In genomic region chr2:180711527-180711926, GRCm38 (mm10) we compare ENCODE assay signal across 10 mouse cellular contexts. TPM values are rescaled to one million over a fixed set of nuclear protein-coding genes. Genes with fewer than 3 reads are reported as not detected.
DNase-seq lines count a peak whose midpoint lies in the region; ATAC-seq and TF ChIP-seq lines count a peak whose summit lies in the region.
"Had no signal": no experiment of that assay in that cellular context is flagged by ENCODE, and none has a peak within 500 bp of the region (broad histone marks: within the 10 kb centered on the region; RNA-seq: fewer than 3 reads in every experiment).

No protein-coding gene starts in this region.

- TF ChIP-seq POLR2A in kidney, adult 2 months (IDR thresholded peaks at IDR 0.05; ENCODE audit: low read depth, low read length) = no peak

- no peaks in the 10 kb centered on the region for H3K9me3 ChIP-seq in lung, embryonic 16.5 days (ENCODE audit: control insufficient read depth, low read length)
- H3K9me3 ChIP-seq in embryonic facial prominence, embryonic 15.5 days (replicated peaks) = no peaks in the 10 kb centered on the region
- no peaks in the 10 kb centered on the region for H3K9me3 ChIP-seq in limb, embryonic 11.5 days (ENCODE audit: control insufficient read depth, low read length)
- no peaks in the 10 kb centered on the region for H3K9me3 ChIP-seq in stomach, embryonic 14.5 days (ENCODE audit: control insufficient read depth, low read depth, low read length)

- H3K27me3 ChIP-seq in lung, embryonic 16.5 days (ENCODE audit: control insufficient read depth, insufficient read depth, low read depth, low read length) = no peaks in the 10 kb centered on the region
- H3K27me3 ChIP-seq in embryonic facial prominence, embryonic 15.5 days = no peaks in the 10 kb centered on the region
- no peaks in the 10 kb centered on the region for H3K27me3 ChIP-seq in limb, embryonic 11.5 days (ENCODE audit: control insufficient read depth, insufficient read depth, low read length)
- H3K27me3 ChIP-seq in stomach, embryonic 14.5 days (ENCODE audit: control insufficient read depth, insufficient read depth, low read length) = no peaks in the 10 kb centered on the region
- H3K27me3 ChIP-seq in kidney, adult 2 months (replicated peaks; ENCODE audit: control insufficient read depth, insufficient read depth, low read length) = no peaks in the 10 kb centered on the region

- TF ChIP-seq CTCF in kidney, adult 2 months (conservative IDR thresholded peaks at IDR 0.05; ENCODE audit: insufficient read depth, insufficient read length, low read depth, low read length) = no peak

- H3K4me3 ChIP-seq in lung, embryonic 16.5 days (ENCODE audit: low read length) = peak overlapping the region; percentile 98
- H3K4me3 ChIP-seq in embryonic facial prominence, embryonic 15.5 days (replicated peaks) = peak overlapping the region; percentile 98
- H3K4me3 ChIP-seq in limb, embryonic 11.5 days (ENCODE audit: low read depth, low read length) = peak overlapping the region; percentile 100
- peak overlapping the region; percentile 99 for H3K4me3 ChIP-seq in stomach, embryonic 14.5 days (ENCODE audit: low read depth, low read length)
- H3K4me3 ChIP-seq in kidney, adult 2 months (ENCODE audit: insufficient read depth, low read depth, low read length) = no peak overlapping the region

- no peak for ATAC-seq in lung, embryonic 16.5 days (ENCODE audit: low read depth)
- no peak for ATAC-seq in embryonic facial prominence, embryonic 15.5 days (ENCODE audit: insufficient number of reproducible peaks, low FRiP score, low TSS enrichment, low read depth)
- no peak for ATAC-seq in limb, embryonic 11.5 days (ENCODE audit: insufficient number of reproducible peaks, low FRiP score, low TSS enrichment, low read depth)
- no peak for ATAC-seq in stomach, embryonic 14.5 days (ENCODE audit: insufficient number of reproducible peaks, insufficient read depth, low FRiP score, low read depth)
- no peak for ATAC-seq in activated CD4-positive, CD25-positive, alpha-beta regulatory T cell, adult 4 months

- peaks cover 16% of the 10 kb centered on the region for H3K36me3 ChIP-seq in lung, embryonic 16.5 days (ENCODE audit: control insufficient read depth, insufficient read depth, low read length)
- peaks cover 19% of the 10 kb centered on the region for H3K36me3 ChIP-seq in embryonic facial prominence, embryonic 15.5 days
- H3K36me3 ChIP-seq in limb, embryonic 11.5 days (ENCODE audit: control insufficient read depth, insufficient read depth, low read length) = peaks cover 11% of the 10 kb centered on the region; the same call in 1 of the 2 replicates
- peaks cover 15% of the 10 kb centered on the region for H3K36me3 ChIP-seq in stomach, embryonic 14.5 days (ENCODE audit: control insufficient read depth, insufficient read depth, low read length)
- H3K36me3 ChIP-seq in kidney, adult 2 months (ENCODE audit: control insufficient read depth, insufficient read depth, low read length) = peaks cover 1% of the 10 kb centered on the region; the same call in 1 of the 2 replicates

- H3K4me2 ChIP-seq in lung, embryonic 16.5 days (ENCODE audit: low read depth, low read length) = peak overlapping the region; percentile 88
- peak overlapping the region; percentile 61 for H3K4me2 ChIP-seq in embryonic facial prominence, embryonic 15.5 days (replicated peaks)
- peak overlapping the region; percentile 60 for H3K4me2 ChIP-seq in limb, embryonic 11.5 days (ENCODE audit: low read depth, severe bottlenecking)
- peak overlapping the region; percentile 60; the same call in 1 of the 2 replicates for H3K4me2 ChIP-seq in stomach, embryonic 14.5 days (replicated peaks; ENCODE audit: low read depth, low read length)

- no peak for DNase-seq in lung, postnatal 36 days
- no peak for DNase-seq in limb, embryonic 11.5 days (ENCODE audit: low spot score)
- no peak for DNase-seq in cerebellum, postnatal 10 days
- no peak for DNase-seq in kidney, adult 2 months
- DNase-seq: gastrocnemius, postnatal 10 days; thymus, postnatal 4 days had no signal

- peaks cover 20% of the 10 kb centered on the region for H3K4me1 ChIP-seq in lung, embryonic 16.5 days (replicated peaks; ENCODE audit: control insufficient read depth, insufficient read depth, low read length)
- H3K4me1 ChIP-seq in embryonic facial prominence, embryonic 15.5 days = peaks cover 19% of the 10 kb centered on the region
- H3K4me1 ChIP-seq in limb, embryonic 11.5 days (ENCODE audit: control insufficient read depth, insufficient read depth, low read length) = peaks cover 13% of the 10 kb centered on the region
- H3K4me1 ChIP-seq in stomach, embryonic 14.5 days (ENCODE audit: control insufficient read depth, insufficient read depth, low read length) = peaks cover 10% of the 10 kb centered on the region; the same call in 1 of the 2 replicates
- peaks cover 13% of the 10 kb centered on the region; the same call in 1 of the 2 replicates for H3K4me1 ChIP-seq in kidney, adult 2 months (ENCODE audit: control insufficient read depth, insufficient read depth, low read length)

- peak overlapping the region; percentile 100 for H3K9ac ChIP-seq in lung, embryonic 16.5 days (ENCODE audit: low read length)
- H3K9ac ChIP-seq in embryonic facial prominence, embryonic 15.5 days = peak overlapping the region; percentile 99; the same call in 1 of the 2 replicates
- H3K9ac ChIP-seq in limb, embryonic 11.5 days (ENCODE audit: low read length) = no peak overlapping the region
- H3K9ac ChIP-seq in stomach, embryonic 14.5 days (replicated peaks; ENCODE audit: low read depth, low read length) = peak overlapping the region; percentile 98; the same call in 1 of the 2 replicates

- no peak overlapping the region for H3K27ac ChIP-seq in lung, embryonic 16.5 days (ENCODE audit: low read length)
- no peak overlapping the region; the same call in 1 of the 2 replicates for H3K27ac ChIP-seq in embryonic facial prominence, embryonic 15.5 days (replicated peaks)
- no peak overlapping the region for H3K27ac ChIP-seq in limb, embryonic 11.5 days (replicated peaks; ENCODE audit: low read depth, low read length)
- H3K27ac ChIP-seq in stomach, embryonic 14.5 days (ENCODE audit: low read length) = no peak overlapping the region
- H3K27ac ChIP-seq in kidney, adult 2 months (ENCODE audit: insufficient read depth, low read depth, low read length) = no peak overlapping the region

- WGBS in lung, embryonic 16.5 days = 74% methylated on average over 4 of the region's 4 CpGs
- 59% methylated on average over 4 of the region's 4 CpGs for WGBS in embryonic facial prominence, embryonic 15.5 days
- 49% methylated on average over 4 of the region's 4 CpGs for WGBS in limb, embryonic 11.5 days
- WGBS in stomach, embryonic 14.5 days = 62% methylated on average over 4 of the region's 4 CpGs
- WGBS in kidney, adult 2 months = 51% methylated on average over 4 of the region's 4 CpGs

RNA-seq across cellular contexts. Expression of gene Gid8, which starts 1.6 kb away (rescaled TPM):
- 49.4 and 50.9 TPM in 2 replicates for polyA plus RNA-seq in lung, embryonic 16.5 days (2015; fragmentation: Nextera tagmentation; extraction: Ambion mirVana)
- polyA plus RNA-seq in embryonic facial prominence, embryonic 15.5 days (2015; fragmentation: Nextera tagmentation; extraction: Ambion mirVana) = 69.1 and 70.4 TPM in 2 replicates
- polyA plus RNA-seq in limb, embryonic 11.5 days (2014; fragmentation: Nextera tagmentation; extraction: Ambion mirVana) = 64.9 and 65.6 TPM in 2 replicates
- 53.4 and 57.1 TPM in 2 replicates for polyA plus RNA-seq in stomach, embryonic 14.5 days (2014; fragmentation: Nextera tagmentation; extraction: Ambion mirVana)
- polyA plus RNA-seq in activated CD4-positive, CD25-positive, alpha-beta regulatory T cell, adult 4 months (2017; shearing (Covaris generic)) = 10 to 100 TPM; 22.3 to 24.5 TPM
- polyA plus RNA-seq in kidney, adult 2 months (2012; rRNA removed) = 33.3 and 35.4 TPM in 2 replicates

RNA-seq across cellular contexts. Expression of gene Dido1, which starts 1.7 kb away (rescaled TPM):
- polyA plus RNA-seq in lung, embryonic 16.5 days (2015; fragmentation: Nextera tagmentation; extraction: Ambion mirVana) = 27.6 and 28.2 TPM in 2 replicates
- 28.1 and 28.6 TPM in 2 replicates for polyA plus RNA-seq in embryonic facial prominence, embryonic 15.5 days (2015; fragmentation: Nextera tagmentation; extraction: Ambion mirVana)
- polyA plus RNA-seq in limb, embryonic 11.5 days (2014; fragmentation: Nextera tagmentation; extraction: Ambion mirVana) = 30.0 and 34.9 TPM in 2 replicates
- polyA plus RNA-seq in stomach, embryonic 14.5 days (2014; fragmentation: Nextera tagmentation; extraction: Ambion mirVana) = 39.4 and 41.2 TPM in 2 replicates
- 10 to 100 TPM; 35.0 to 46.9 TPM for polyA plus RNA-seq in activated CD4-positive, CD25-positive, alpha-beta regulatory T cell, adult 4 months (2017; shearing (Covaris generic))
- polyA plus RNA-seq in kidney, adult 2 months (2012; rRNA removed) = 13.2 and 13.4 TPM in 2 replicates

RNA-seq across cellular contexts. Expression of gene Slc17a9, which starts 13.5 kb away (rescaled TPM):
- 1.5 and 2.1 TPM in 2 replicates for polyA plus RNA-seq in lung, embryonic 16.5 days (2015; fragmentation: Nextera tagmentation; extraction: Ambion mirVana)
- 3.3 and 3.7 TPM in 2 replicates for polyA plus RNA-seq in embryonic facial prominence, embryonic 15.5 days (2015; fragmentation: Nextera tagmentation; extraction: Ambion mirVana)
- polyA plus RNA-seq in limb, embryonic 11.5 days (2014; fragmentation: Nextera tagmentation; extraction: Ambion mirVana) = 0.09 and 0.45 TPM in 2 replicates
- 1.7 and 1.9 TPM in 2 replicates for polyA plus RNA-seq in stomach, embryonic 14.5 days (2014; fragmentation: Nextera tagmentation; extraction: Ambion mirVana)
- polyA plus RNA-seq in activated CD4-positive, CD25-positive, alpha-beta regulatory T cell, adult 4 months (2017; shearing (Covaris generic)) = 10 to 100 TPM; 68.7 to 77.6 TPM
- polyA plus RNA-seq in kidney, adult 2 months (2012; rRNA removed) = 1.9 and 3.0 TPM in 2 replicates

Comparison
In these comparisons a context has a peak if more than half of its experiments do, and no peak if none do; other contexts are left out.
1. RNA of gene Slc17a9, which starts 13.5 kb away (polyA plus RNA-seq): 68.7 to 77.6 TPM in activated CD4-positive, CD25-positive, alpha-beta regulatory T cell, adult 4 months; 3.3 to 3.7 TPM in embryonic facial prominence, embryonic 15.5 days, 1.9 to 3.0 TPM in kidney, adult 2 months, 1.7 to 1.9 TPM in stomach, embryonic 14.5 days, 1.5 to 2.1 TPM in lung, embryonic 16.5 days and 0.09 to 0.45 TPM in limb, embryonic 11.5 days; every median in the first group is over 10 times any median in the second.
2. Peak in every context shown above with its lines, with median percentiles within 50 percentile points of each other: H3K4me2 ChIP-seq.